Mouse (Mus musculus) limb, embryonic 14.5 days (tissue): ENCODE results near the gene Tas1r1. TPM values are rescaled to one million over a fixed set of nuclear protein-coding genes. Genes with fewer than 3 reads are reported as not detected.

ENCODE experiments used
- ATAC-seq: fragments of 200-750 bp; cut with Nextera tagmentation; 2 replicates; pipeline ENCODE4 v1.8.0; 2017; ENCODE audit warnings: low read depth, moderate number of reproducible peaks, moderate TSS enrichment; ENCODE audit not compliant: low FRiP score
- DNase-seq: peaks from one replicate; pipeline ENCODE4 v3.0.0-alpha.2; 2015; ENCODE audit warnings: low spot score
- H3K27ac ChIP-seq: fragments of 300-500 bp; sonication (generic); replicated peaks from 2 replicates; pipeline ENCODE4 v1.5.1; 2014; ENCODE audit warnings: low read depth, mild to moderate bottlenecking, low read length, moderate library complexity, mixed read lengths
- H3K27me3 ChIP-seq: fragments of 300-500 bp; sonication (generic); 2 replicates; pipeline ENCODE4 v1.6.1; 2014; ENCODE audit warnings: low read length, mixed read lengths; ENCODE audit not compliant: control insufficient read depth, insufficient read depth
- H3K36me3 ChIP-seq: fragments of 300-500 bp; sonication (generic); 2 replicates; pipeline ENCODE4 v1.6.1; 2014; ENCODE audit warnings: mild to moderate bottlenecking, low read length, moderate library complexity, mixed read lengths; ENCODE audit not compliant: control insufficient read depth, insufficient read depth
- H3K4me1 ChIP-seq: fragments of 300-500 bp; sonication (generic); 2 replicates; pipeline ENCODE4 v1.6.1; 2014; ENCODE audit warnings: antibody characterized with exemption, low read length, mixed read lengths; ENCODE audit not compliant: control insufficient read depth, insufficient read depth
- H3K4me2 ChIP-seq: fragments of 300-500 bp; sonication (generic); replicated peaks from 2 replicates; pipeline ENCODE4 v1.6.1; 2014; ENCODE audit warnings: low read depth, mild to moderate bottlenecking, low read length, moderate library complexity; ENCODE audit not compliant: severe bottlenecking
- H3K4me3 ChIP-seq: fragments of 300-500 bp; sonication (generic); replicated peaks from 2 replicates; pipeline ENCODE4 v1.5.1; 2014; ENCODE audit warnings: low read length
- H3K9ac ChIP-seq: fragments of 300-500 bp; sonication (generic); 2 replicates; pipeline ENCODE4 v1.6.1; 2014; ENCODE audit warnings: mild to moderate bottlenecking, low read depth, low read length, moderate library complexity; ENCODE audit not compliant: severe bottlenecking
- H3K9me3 ChIP-seq: fragments of 300-500 bp; sonication (generic); 2 replicates; pipeline ENCODE4 v1.6.1; 2016; ENCODE audit warnings: low read length; ENCODE audit not compliant: control insufficient read depth
- POLR2A ChIP-seq: fragments of 200-500 bp; IDR thresholded peaks from 2 replicates; pipeline ENCODE4 v1.8.0; 2012; ENCODE audit warnings: inconsistent platforms, mild to moderate bottlenecking, moderate library complexity, borderline replicate concordance; ENCODE audit not compliant: insufficient read depth, insufficient read length; ENCODE audit errors: extremely low read depth
- WGBS: fragments of 180-500 bp; shearing (Covaris S2); extraction: QIAGEN DNeasy Blood & Tissue Kit; methylation state at CpG from one replicate; pipeline ENCODE4 v1.1.7; 2014; 5-methylcytosine and 5-hydroxymethylcytosine counted together
- polyA plus RNA-seq, 2 experiments: library from polyadenylated mRNA; depleted of rRNA in 1 of 2; stranded (reverse) in 1 of 2; unstranded in 1 of 2; fragments of >200 nt; fragmentation: Nextera tagmentation in 1 of 2; extraction: Ambion mirVana in 1 of 2; gene quantifications; 2 replicates each; pipeline versions ENCODE4 v1.2.1 to v1.2.3; 2012 to 2014

The Tas1r1 gene
- polyA plus RNA-seq, 2 experiments = 1.0 to 1.3 TPM

DNA sequence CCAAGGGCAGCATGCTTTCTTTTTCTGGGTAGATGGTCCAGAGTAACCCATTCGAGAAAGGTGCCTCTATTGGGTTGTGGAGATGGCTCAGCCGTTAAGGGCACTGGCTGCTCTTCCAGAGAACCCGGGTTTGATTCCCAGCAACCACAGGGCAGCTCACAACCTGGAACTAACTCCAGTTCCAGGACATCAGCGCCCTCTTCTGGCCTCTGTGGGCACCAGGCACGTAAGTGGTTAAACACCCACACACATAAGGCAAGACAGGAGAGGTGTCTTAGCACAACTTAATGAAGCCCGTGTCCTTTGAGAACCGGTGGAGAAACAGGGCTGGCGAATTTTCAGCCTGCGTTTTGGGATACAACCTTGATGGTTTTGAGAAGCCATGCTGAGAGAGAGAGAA, 36.2 kb upstream of the Tas1r1 start:
- Histone ChIP-seq H3K36me3 (no peaks in the 10 kb centered on the region), H3K9ac (no peak overlapping the region), H3K27me3 (no peaks in the 10 kb centered on the region), H3K9me3 (no peaks in the 10 kb centered on the region), H3K4me1 (0 out of 2 replicates have a peak, but pooled peaks cover 7% of the 10 kb centered on the region), H3K4me2 (no peak overlapping the region), H3K4me3 (no peak overlapping the region), H3K27ac (no peak overlapping the region)
- TF ChIP-seq POLR2A = no peak
- ATAC-seq (no peak), DNase-seq (no peak)
- 82% methylated on average over 9 of the region's 9 CpGs for WGBS

DNA sequence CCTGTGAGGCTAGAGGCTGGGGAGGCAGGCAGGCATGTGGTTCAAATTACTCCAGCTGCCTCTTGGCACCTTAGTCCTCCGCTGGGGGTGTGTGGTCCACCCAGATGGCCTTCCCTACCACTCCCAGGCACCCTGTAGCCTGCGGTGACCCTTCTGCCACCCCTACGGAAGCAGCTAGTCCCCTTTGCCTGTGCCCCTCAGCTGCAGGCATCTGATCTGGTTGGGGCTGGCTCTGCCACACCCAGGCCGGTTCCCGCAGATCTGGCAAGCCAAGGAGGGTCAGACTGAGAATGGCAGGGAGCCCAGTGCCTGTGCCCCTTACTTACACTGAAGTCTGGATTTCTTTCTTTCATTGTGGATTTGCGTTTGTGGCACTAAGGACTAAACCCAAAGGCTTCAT, 35.3 kb upstream of the Tas1r1 start:
- no peaks in the 10 kb centered on the region for H3K36me3 ChIP-seq
- ATAC-seq (no peak), DNase-seq (no peak)
- H3K27ac ChIP-seq = no peak overlapping the region
- H3K4me1 ChIP-seq = 0 out of 2 replicates have a peak, but pooled peaks cover 7% of the 10 kb centered on the region
- no peaks in the 10 kb centered on the region for H3K27me3 ChIP-seq
- H3K9ac ChIP-seq = no peak overlapping the region
- no peak overlapping the region for H3K4me2 ChIP-seq
- no peaks in the 10 kb centered on the region for H3K9me3 ChIP-seq
- no peak overlapping the region for H3K4me3 ChIP-seq
- 64% methylated on average over 6 of the region's 6 CpGs for whole genome bisulfite sequencing
- no peak for TF ChIP-seq POLR2A

- no peak overlapping the region for H3K4me2 ChIP-seq
- H3K36me3 ChIP-seq = no peaks in the 10 kb centered on the region
- no peak overlapping the region for H3K9ac ChIP-seq
- no peak overlapping the region; the same call in 1 of the 2 replicates for H3K27ac ChIP-seq
- H3K4me3 ChIP-seq = no peak overlapping the region
- ATAC-seq (no peak), DNase-seq (no peak)
- H3K4me1 ChIP-seq = 0 out of 2 replicates have a peak, but pooled peaks cover 7% of the 10 kb centered on the region
- 71% methylated on average over 10 of the region's 10 CpGs for WGBS
- no peaks in the 10 kb centered on the region for H3K27me3 ChIP-seq
- H3K9me3 ChIP-seq = no peaks in the 10 kb centered on the region
- TF ChIP-seq POLR2A = no peak
Observed at GRCm38 (mm10) chr4:152072655-152073054, 34.3 kb upstream of the Tas1r1 start.

DNA sequence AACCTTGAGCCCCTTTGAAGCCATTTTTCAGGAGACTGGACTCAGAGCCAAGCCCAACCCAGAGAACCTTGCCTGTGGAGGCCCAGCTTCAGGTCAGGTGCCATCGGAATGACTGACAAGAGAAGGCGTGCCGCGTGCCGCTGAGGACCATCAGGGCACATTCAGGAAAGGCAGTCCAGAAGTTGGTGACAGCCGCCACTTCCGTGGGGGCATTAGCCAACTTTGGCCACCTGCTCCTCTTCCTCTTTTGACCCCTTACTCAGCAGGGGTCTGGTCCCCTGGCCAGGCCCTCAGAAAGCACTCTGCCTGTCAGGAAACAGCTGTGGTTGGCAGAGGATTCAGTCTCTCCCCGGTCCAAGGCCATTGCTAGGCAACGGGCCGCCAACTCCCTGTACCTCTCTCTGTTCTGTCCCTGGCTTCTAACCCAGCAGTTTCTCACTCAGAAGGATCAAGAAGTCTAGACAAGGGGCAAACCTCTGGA, 33.8 kb upstream of the Tas1r1 start, which contains the start of gene Plekhg5:
Plekhg5 (plus strand) TSS at position 378 of the 481 bp plus-strand sequence.
- no peak for TF ChIP-seq POLR2A
- Histone ChIP-seq H3K36me3 (no peaks in the 10 kb centered on the region), H3K4me1 (0 out of 2 replicates have a peak, but pooled peaks cover 7% of the 10 kb centered on the region), H3K4me2 (no peak within 1 kb of the TSS), H3K9me3 (no peaks in the 10 kb centered on the region), H3K4me3 (no peak within 1 kb of the TSS), H3K9ac (no peak within 1 kb of the TSS), H3K27ac (no peak within 1 kb of the TSS; the same call in 1 of the 2 replicates), H3K27me3 (no peaks in the 10 kb centered on the region)
- no peak for DNase-seq
- no peak for ATAC-seq
- 67% methylated on average over 10 of the region's 10 CpGs for WGBS

- no peaks in the 10 kb centered on the region for H3K36me3 ChIP-seq
- ATAC-seq (no peak), DNase-seq (no peak)
- 0 out of 2 replicates have a peak, but pooled peaks cover 7% of the 10 kb centered on the region for H3K4me1 ChIP-seq
- H3K4me2 ChIP-seq = no peak overlapping the region
- no peak overlapping the region for H3K4me3 ChIP-seq
- H3K9me3 ChIP-seq = no peaks in the 10 kb centered on the region
- TF ChIP-seq POLR2A = no peak
- H3K27ac ChIP-seq = no peak overlapping the region
- no peak overlapping the region for H3K9ac ChIP-seq
- no peaks in the 10 kb centered on the region for H3K27me3 ChIP-seq
- 66% methylated on average over 11 of the region's 11 CpGs for WGBS
Observed at GRCm38 (mm10) chr4:152070494-152071396, 32.4 kb upstream of the Tas1r1 start.
